Mouse (Mus musculus) liver, postnatal 0 days (tissue): ENCODE measurements at regions not wholly inside any gene's neighbourhood (a gene's known extent, or its start where the extent isn't known, plus 50 kb on each side); places are given as distances from the start of the nearest gene placed in this dataset.

ENCODE experiments used
- CTCF ChIP-seq: sonication (generic); IDR thresholded peaks from 2 replicates; pipeline ENCODE4 v1.5.1; 2016; ENCODE audit warnings: antibody characterized with exemption, low read depth
- EP300 ChIP-seq: IDR thresholded peaks from 2 replicates; pipeline ENCODE4 v1.6.1; 2016; ENCODE audit warnings: antibody characterized with exemption, low read depth, mild to moderate bottlenecking

DNA sequence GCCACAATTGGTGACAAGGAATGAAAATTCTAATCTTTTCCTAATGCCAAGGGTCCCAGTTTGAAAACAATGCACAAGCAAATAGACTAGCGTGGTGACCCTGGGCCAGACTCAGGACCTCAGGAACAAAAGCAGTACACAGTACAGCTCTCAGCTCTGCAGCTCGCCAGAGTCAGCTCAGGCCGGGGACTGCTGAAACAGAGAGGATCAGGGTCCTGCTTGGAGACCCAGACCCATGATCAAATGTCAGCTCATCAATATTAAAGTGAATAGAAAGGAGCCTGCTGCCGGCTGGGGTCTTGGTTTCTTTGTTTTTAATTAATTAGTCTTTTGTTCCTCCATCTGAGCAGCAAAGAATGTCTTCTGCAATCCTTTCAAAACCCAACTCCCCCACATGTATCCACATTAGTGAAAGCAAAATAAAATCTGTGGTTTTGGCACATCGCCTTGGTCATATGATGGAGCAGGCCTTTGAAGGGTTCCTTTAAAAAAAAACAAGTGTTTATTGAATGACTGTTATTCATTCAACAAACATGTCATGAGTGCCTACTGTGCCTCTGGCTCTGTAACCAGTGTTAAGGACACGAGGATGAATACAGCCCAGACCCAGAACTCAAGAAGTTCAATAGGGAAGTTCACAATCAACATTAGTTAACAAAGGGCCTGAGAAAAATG, 154.4 kb downstream of the Nuak1 start:
- no peak for TF ChIP-seq CTCF
- no peak for TF ChIP-seq EP300
